Mouse (Mus musculus) Muller cell, postnatal 12 days (primary cell): ENCODE results near the gene Cdk5.

ENCODE experiments used
- DNase-seq: peaks from one replicate; pipeline ENCODE4 v3.0.0-alpha.2; 2015; ENCODE audit errors: inconsistent ontology term

The Cdk5 gene

DNA sequence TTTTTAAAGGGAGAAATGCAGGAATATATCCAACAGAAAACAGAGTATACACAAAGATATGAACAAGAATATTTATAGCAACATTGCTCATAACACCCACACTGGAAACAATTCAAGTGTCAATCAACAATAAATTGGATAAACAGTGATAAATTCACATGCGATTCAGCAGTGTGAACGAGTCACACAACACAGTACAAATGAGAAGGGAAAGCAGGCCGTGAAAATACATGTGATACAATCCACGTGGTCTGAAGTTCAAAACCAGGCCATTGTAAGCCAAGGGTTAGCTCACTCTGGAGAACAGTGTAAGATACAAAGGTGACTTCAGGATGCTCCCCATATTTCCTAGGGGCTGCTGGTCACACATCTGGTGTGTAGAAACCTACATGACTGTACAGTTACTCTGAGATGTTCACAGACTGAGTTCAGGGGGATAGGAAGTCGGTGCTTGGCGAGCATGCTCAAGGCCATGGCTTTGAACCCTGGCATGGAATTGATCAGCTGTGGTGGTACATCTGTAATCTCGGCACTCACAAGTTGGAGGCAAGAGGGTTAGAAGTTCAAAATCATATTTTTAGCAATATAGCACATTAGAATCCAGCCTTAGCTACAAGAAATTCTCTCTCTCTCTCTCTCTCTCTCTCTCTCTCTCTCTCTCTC lies 48.5 kb downstream of the Cdk5 start:
- DNase-seq = no peak

DNA sequence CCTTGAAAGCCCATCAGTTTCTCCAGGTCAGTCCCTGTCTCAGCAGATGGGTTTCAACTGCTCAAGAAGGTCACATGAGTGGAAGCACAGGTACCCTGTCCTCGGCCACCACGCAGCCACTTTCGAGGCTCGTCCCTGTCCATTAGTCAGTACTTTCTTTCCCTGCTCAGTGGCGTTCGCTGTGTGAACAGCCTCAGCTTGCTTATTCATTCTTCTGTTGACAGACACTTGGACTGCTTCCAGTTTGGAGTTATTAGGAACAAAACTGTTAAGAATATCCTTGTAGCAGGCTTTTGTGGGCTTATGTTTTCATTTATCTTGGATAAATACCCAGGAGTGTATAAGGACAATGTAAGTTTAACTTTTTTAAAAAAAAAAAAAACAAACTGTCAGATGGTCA lies 49.1 kb downstream of the Cdk5 start:
- peak; percentile 22 for DNase-seq

DNA sequence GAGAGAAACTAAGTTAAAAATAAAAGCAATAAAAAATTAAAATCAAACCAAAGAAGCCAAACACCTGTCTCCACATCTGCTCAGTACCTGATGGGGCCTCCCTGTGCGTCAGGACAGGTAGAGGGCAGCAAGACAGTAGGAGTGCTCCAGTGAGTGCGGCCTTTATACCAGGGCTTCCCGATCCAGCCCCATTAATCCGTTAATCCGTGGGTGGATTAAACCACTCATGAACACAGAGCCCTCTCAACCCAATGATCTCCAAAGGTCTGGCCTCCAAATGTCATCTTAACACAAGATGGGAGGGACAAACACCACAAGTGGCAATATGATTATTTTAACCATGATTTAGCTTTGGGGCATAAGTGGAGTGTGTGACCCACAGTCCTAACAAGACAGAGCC lies 49.5 kb downstream of the Cdk5 start:
- DNase-seq = no peak

DNA sequence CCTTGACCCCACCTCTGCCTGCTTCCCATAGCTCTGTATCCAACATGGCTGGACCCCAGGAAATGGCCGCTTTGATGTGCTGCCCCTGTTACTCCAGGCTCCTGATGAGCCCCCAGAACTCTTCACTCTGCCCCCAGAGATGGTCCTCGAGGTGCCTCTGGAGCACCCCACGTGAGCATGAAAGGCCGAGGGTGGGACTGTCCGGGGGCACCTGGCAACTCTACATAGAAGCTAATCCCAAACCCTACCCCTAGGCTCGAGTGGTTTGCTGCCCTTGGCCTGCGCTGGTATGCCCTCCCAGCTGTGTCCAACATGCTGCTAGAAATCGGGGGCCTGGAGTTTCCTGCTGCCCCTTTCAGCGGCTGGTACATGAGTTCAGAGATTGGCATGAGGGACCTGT lies 53.6 kb downstream of the Cdk5 start:
- no peak for DNase-seq
